Mouse (Mus musculus) limb, embryonic 10.5 days (tissue): ENCODE results near the gene Pbx1. TPM values are rescaled to one million over a fixed set of nuclear protein-coding genes. Genes with fewer than 3 reads are reported as not detected.
A peak's percentile ranks its signal among the peaks of the same experiment; 100 is the strongest.

Experiments used
- DNase-seq: peaks from one replicate; pipeline ENCODE4 v3.0.0-alpha.2; 2017; ENCODE audit warnings: low spot score
- H3K27ac ChIP-seq: fragments of 300-500 bp; sonication (generic); 2 replicates; pipeline ENCODE4 v1.5.1; 2016; ENCODE audit warnings: mild to moderate bottlenecking
- H3K27me3 ChIP-seq: fragments of 300-500 bp; sonication (generic); 2 replicates; pipeline ENCODE4 v1.6.1; 2016; ENCODE audit warnings: low read depth, mild to moderate bottlenecking; ENCODE audit not compliant: poor library complexity, severe bottlenecking
- H3K36me3 ChIP-seq: fragments of 300-500 bp; sonication (generic); 2 replicates; pipeline ENCODE4 v1.6.1; 2016; ENCODE audit warnings: mild to moderate bottlenecking, moderate library complexity
- H3K4me1 ChIP-seq: fragments of 300-500 bp; sonication (generic); 2 replicates; pipeline ENCODE4 v1.6.1; 2016
- H3K4me3 ChIP-seq: fragments of 300-500 bp; sonication (generic); 2 replicates; pipeline ENCODE4 v1.5.1; 2016; ENCODE audit warnings: mild to moderate bottlenecking, moderate library complexity
- H3K9me3 ChIP-seq: fragments of 300-500 bp; sonication (generic); replicated peaks from 2 replicates; pipeline ENCODE4 v1.6.1; 2016; ENCODE audit warnings: mild to moderate bottlenecking
- WGBS: fragments of 180-500 bp; shearing (Covaris S2); methylation state at CpG from one replicate; pipeline ENCODE4 v1.1.7; 2016; 5-methylcytosine and 5-hydroxymethylcytosine counted together
- polyA plus RNA-seq: library from polyadenylated mRNA; unstranded; fragments of >200 nt; fragmentation: Nextera tagmentation; extraction: Ambion mirVana; gene quantifications from 2 replicates; pipeline ENCODE4 v1.2.1, GENCODE M21; 2016

The Pbx1 gene
- polyA plus RNA-seq, 1 experiment from 2014 or later, result 55.9 TPM

- Histone ChIP-seq H3K36me3 (peaks cover 19% of the 10 kb centered on the region), H3K27me3 (no peaks in the 10 kb centered on the region), H3K4me1 (peaks cover 55% of the 10 kb centered on the region), H3K9me3 (no peaks in the 10 kb centered on the region), H3K4me3 (no peak overlapping the region), H3K27ac (no peak overlapping the region)
- DNase-seq, result no peak
- WGBS, result 89% methylated on average over 8 of the region's 8 CpGs
Observed at GRCm38 (mm10) chr1:168344918-168345317, 87.2 kb downstream of the Pbx1 start.

DNA sequence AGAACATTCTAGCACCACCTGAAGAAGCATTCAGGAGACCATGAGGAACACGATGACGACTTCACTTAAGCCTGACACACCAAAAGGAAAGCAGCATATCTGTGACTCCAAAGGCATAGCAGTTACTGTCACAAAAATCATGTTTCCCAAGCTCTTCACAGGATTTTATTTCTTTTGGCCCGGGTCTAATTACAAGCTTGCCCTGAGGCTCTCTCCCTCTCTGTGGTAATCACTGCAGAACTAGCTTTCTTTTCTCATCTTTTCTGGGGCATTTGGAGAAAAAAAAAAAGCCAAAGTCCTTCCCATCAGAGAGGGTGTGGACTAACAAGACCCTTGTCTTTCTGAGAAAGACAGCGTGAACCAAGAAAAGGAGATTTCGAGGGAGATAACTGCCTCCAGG is 87.8 kb downstream of the Pbx1 start:
- H3K4me1 ChIP-seq, result peaks cover 55% of the 10 kb centered on the region
- WGBS, result 86% methylated on average over 5 of the region's 5 CpGs

DNA sequence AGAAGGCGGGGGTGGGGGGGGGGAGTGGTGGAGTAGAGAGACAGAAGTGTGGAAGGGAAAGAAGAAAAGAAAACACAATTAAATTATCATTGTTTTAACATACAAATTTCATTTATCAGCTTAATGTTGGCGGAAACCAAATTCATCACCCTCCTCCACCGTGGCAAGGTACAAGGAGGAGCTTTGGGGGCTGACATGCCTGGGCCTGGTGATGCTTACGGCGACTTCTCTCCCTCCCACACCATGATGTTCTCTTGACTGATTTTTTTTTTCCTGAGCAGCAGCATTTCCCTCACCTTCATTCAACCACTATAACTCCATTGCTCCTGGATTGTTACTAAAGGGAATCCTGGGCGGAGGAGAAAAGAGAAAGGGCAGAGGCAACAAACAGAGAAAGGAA is 89.8 kb downstream of the Pbx1 start:
- WGBS, result 41% methylated on average over 6 of the region's 6 CpGs
- Histone ChIP-seq H3K27me3 (no peaks in the 10 kb centered on the region), H3K4me1 (peaks cover 47% of the 10 kb centered on the region), H3K9me3 (no peaks in the 10 kb centered on the region), H3K4me3 (0 out of 2 replicates have a peak overlapping the region, but pooled peaks have one; percentile 5), H3K36me3 (peaks cover 24% of the 10 kb centered on the region), H3K27ac (no peak overlapping the region)
- no peak for DNase-seq

More for the DNA sequence above, 87.8 kb downstream of the Pbx1 start:
- Histone ChIP-seq H3K27ac (no peak overlapping the region), H3K9me3 (no peaks in the 10 kb centered on the region), H3K36me3 (peaks cover 18% of the 10 kb centered on the region), H3K27me3 (no peaks in the 10 kb centered on the region), H3K4me3 (no peak overlapping the region)
- DNase-seq, result no peak

DNA sequence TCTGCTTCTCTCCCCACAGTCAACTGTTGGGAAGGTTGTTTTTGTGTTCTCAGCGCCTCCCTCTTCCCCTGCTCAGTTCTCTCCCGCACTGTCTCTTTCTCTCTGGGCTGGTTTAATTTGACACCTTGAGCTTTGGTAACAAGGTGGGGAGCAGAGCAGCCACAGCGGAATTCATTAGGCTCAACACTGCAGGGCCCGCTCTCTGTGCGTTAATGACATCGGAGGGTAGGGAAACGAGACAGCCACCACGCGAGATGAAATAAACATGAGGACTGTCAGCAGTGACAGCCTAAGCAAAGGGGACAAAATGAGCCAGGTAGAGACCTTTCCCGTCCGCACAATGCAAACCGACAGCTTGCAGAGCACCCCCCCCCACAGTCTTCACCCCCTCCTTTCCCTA is 90.2 kb downstream of the Pbx1 start:
- 19% methylated on average over 12 of the region's 12 CpGs for WGBS

GRCm38 (mm10) chr1:168341368-168341767 is 90.7 kb downstream of the Pbx1 start:
- 83% methylated on average over 6 of the region's 6 CpGs for WGBS
- Histone ChIP-seq H3K4me1 (peaks cover 47% of the 10 kb centered on the region), H3K27ac (no peak overlapping the region), H3K9me3 (no peaks in the 10 kb centered on the region), H3K4me3 (no peak overlapping the region), H3K27me3 (no peaks in the 10 kb centered on the region), H3K36me3 (peaks cover 25% of the 10 kb centered on the region)
- no peak for DNase-seq

More for the DNA sequence above, 90.2 kb downstream of the Pbx1 start:
- H3K27ac ChIP-seq, result no peak overlapping the region
- H3K4me1 ChIP-seq, result peaks cover 47% of the 10 kb centered on the region
- H3K27me3 ChIP-seq, result no peaks in the 10 kb centered on the region
- H3K36me3 ChIP-seq, result peaks cover 22% of the 10 kb centered on the region
- 0 out of 2 replicates have a peak overlapping the region, but pooled peaks have one; percentile 5 for H3K4me3 ChIP-seq
- DNase-seq, result no peak
- no peaks in the 10 kb centered on the region for H3K9me3 ChIP-seq

GRCm38 (mm10) chr1:168336238-168336818 is 95.7 kb downstream of the Pbx1 start:
- no peak overlapping the region for H3K27ac ChIP-seq
- no peak for DNase-seq
- H3K36me3 ChIP-seq, result peaks cover 62% of the 10 kb centered on the region

GRCm38 (mm10) chr1:168334831-168335574 is 97.1 kb downstream of the Pbx1 start:
- no peaks in the 10 kb centered on the region for H3K27me3 ChIP-seq
- H3K4me1 ChIP-seq, result peaks cover 5% of the 10 kb centered on the region; the same call in 1 of the 2 replicates
- peaks cover 62% of the 10 kb centered on the region for H3K36me3 ChIP-seq
- no peak for DNase-seq
- no peaks in the 10 kb centered on the region for H3K9me3 ChIP-seq
- 91% methylated on average over 8 of the region's 8 CpGs for WGBS
- 0 out of 2 replicates have a peak overlapping the region, but pooled peaks have one; percentile 33 for H3K27ac ChIP-seq
- no peak overlapping the region for H3K4me3 ChIP-seq

More at GRCm38 (mm10) chr1:168336238-168336818, 95.7 kb downstream of the Pbx1 start:
- Histone ChIP-seq H3K27me3 (no peaks in the 10 kb centered on the region), H3K9me3 (no peaks in the 10 kb centered on the region), H3K4me3 (no peak overlapping the region), H3K4me1 (peaks cover 2% of the 10 kb centered on the region)
- WGBS, result 91% methylated on average over 7 of the region's 7 CpGs

DNA sequence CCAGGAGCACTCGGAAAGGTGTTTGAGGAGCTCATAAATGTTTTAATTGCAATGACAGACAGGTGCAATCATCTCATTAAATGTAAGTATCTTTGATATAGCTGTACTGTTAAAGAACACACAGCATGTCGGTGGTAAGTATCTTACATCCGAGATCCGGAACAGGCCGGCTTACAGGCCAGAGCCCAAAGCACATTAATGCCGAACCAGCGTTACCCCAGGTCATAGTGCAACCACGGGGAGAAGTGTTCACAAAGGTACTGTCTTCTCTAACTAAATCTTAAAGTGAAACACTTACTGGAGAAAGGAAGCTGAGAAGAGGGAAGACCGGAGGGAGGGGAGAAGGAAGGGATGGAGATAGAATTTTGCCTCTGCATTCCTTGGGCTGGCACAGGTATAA is 100.0 kb downstream of the Pbx1 start:
- DNase-seq, result no peak
- Histone ChIP-seq H3K36me3 (peaks cover 58% of the 10 kb centered on the region), H3K4me1 (peaks cover 32% of the 10 kb centered on the region), H3K27me3 (no peaks in the 10 kb centered on the region), H3K9me3 (no peaks in the 10 kb centered on the region), H3K27ac (no peak overlapping the region), H3K4me3 (no peak overlapping the region)
- WGBS, result 94% methylated on average over 9 of the region's 9 CpGs

- 77% methylated on average over 3 of the region's 3 CpGs for WGBS
- H3K9me3 ChIP-seq, result no peaks in the 10 kb centered on the region
- peaks cover 69% of the 10 kb centered on the region for H3K4me1 ChIP-seq
- DNase-seq, result no peak
- H3K36me3 ChIP-seq, result peaks cover 23% of the 10 kb centered on the region
- no peaks in the 10 kb centered on the region for H3K27me3 ChIP-seq
- no peak overlapping the region for H3K4me3 ChIP-seq
- no peak overlapping the region for H3K27ac ChIP-seq
Observed at GRCm38 (mm10) chr1:168328236-168328605, 103.8 kb downstream of the Pbx1 start.

- H3K27me3 ChIP-seq, result no peaks in the 10 kb centered on the region
- peaks cover 69% of the 10 kb centered on the region for H3K4me1 ChIP-seq
- H3K9me3 ChIP-seq, result no peaks in the 10 kb centered on the region
- no peak overlapping the region for H3K4me3 ChIP-seq
- WGBS, result 86% methylated on average over 18 of the region's 18 CpGs
- peaks cover 20% of the 10 kb centered on the region for H3K36me3 ChIP-seq
- H3K27ac ChIP-seq, result no peak overlapping the region
- no peak for DNase-seq
Observed at GRCm38 (mm10) chr1:168327405-168328235, 104.5 kb downstream of the Pbx1 start.

DNA sequence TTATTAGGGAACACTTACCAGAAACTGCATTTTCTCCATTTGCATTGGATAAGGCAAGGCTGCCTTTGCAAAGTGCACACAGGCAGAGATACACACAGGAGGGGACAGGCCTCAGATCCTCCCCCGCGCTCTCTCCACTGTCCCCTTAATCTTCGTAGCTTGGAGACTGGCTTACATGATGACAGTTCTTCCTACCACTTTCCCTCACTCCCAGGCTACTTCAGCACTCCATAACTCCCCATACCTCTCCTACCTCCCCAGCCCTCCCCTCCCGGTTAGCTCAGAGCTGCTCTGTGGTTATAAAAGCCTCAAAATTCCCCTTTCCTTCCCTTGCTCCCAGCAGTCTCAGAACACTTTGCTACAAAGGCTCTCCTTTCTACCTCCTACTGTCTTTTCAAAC is 106.3 kb downstream of the Pbx1 start:
- Histone ChIP-seq H3K4me3 (no peak overlapping the region), H3K9me3 (no peaks in the 10 kb centered on the region), H3K36me3 (peaks cover 20% of the 10 kb centered on the region; the same call in 1 of the 2 replicates), H3K4me1 (peaks cover 69% of the 10 kb centered on the region), H3K27ac (peak overlapping the region; percentile 56), H3K27me3 (no peaks in the 10 kb centered on the region)
- WGBS, result 68% methylated on average over 4 of the region's 4 CpGs
- DNase-seq, result no peak

GRCm38 (mm10) chr1:168324306-168325085 is 107.6 kb downstream of the Pbx1 start:
- Histone ChIP-seq H3K27ac (peak overlapping the region; percentile 47), H3K9me3 (no peaks in the 10 kb centered on the region), H3K27me3 (no peaks in the 10 kb centered on the region), H3K4me1 (peaks cover 65% of the 10 kb centered on the region), H3K4me3 (no peak overlapping the region), H3K36me3 (peaks cover 20% of the 10 kb centered on the region; the same call in 1 of the 2 replicates)
- WGBS, result 70% methylated on average over 7 of the region's 7 CpGs
- DNase-seq, result no peak
